Mouse (Mus musculus) kidney, adult 9 months (tissue): Measurements from ENCODE around the gene Lrrc63.
"Not testable (repeated sequence)": the region's sequence is repeated elsewhere in the genome, so short reads cannot be mapped to it uniquely, and the experiment has no call there.

Experiments
- DNase-seq: peaks from one replicate; pipeline ENCODE4 v3.0.0; 2022

Lrrc63 gene

DNA sequence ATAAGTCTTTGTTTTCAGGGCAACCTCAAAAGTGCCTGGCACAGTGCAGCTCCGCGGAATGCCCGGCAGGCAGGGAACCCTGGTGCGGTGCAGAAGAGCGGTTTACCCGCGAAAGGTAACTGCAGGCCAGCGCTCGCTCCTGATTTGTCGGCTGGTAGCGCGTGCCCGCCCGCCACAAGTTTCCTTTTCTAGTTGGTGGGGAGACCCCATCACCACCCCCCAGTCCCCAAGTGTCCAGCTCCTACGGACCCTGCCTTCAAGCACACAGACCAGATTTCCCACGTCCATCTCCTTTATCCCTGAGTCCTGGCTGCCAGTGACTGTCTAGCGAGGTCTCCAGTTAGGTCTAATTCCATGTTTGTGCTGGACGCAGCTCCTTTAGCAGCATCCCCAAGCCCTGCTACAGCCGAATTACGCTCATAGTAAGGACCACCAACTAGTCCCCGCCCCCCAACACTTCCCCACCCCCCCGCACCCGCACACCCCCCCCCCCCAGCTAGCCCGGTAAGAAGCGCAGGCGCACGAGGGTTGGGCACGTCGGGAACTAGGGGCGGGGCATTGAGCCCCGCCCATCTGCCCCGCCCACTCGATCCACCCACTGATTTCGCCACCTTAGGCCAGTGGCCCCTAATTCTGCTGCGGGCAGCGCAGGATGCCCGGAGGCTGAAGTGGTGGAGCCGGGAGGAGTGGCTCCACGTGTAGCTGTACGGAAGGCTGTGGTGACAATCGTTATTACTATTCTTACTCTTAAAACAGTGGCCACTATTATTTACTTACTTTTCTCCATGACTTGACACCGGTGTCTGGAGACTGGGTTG, at the start of gene Lrrc63, which contains the start of gene Lcp1:
Lrrc63 (minus strand) TSS at position 381 of the 818 bp plus-strand sequence.
Lcp1 (plus strand) TSS at position 601 of the 818 bp plus-strand sequence.
- peak; percentile 86 for DNase-seq

DNA sequence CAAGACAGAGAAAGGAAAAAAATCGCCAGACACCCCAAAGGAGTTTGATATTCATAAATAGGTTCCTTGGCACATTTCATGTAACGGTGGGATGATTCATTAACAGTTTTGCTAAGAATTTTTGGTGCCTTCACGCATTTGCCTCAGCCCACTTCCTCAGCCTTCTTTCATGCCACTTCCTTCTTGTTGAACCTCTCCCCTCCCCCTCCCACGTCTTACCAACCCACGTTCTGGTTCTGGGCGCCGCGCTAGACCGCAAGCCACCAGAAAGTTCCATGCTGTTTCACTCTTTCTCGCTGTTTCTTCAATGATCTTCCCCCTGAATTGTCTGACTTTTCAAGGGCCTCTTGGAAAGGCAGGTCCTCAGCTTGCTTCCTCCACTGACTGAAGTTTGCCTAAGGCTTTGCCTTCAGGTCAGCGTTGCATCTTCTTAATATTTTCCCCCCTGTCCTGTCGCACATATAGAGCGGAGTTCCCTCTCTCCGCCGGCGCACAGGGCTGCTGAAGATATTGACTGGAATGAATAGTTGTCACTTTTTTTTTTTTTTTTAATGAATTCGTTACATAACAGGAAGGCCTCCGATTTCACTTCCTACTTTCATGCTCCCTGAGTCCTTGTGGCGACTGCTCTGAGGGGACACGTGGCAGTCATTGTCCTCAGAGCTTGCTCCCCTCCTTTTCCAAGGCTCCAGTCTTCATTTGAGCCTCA, 48.7 kb upstream of the Lrrc63 start:
- no peak for DNase-seq

DNA sequence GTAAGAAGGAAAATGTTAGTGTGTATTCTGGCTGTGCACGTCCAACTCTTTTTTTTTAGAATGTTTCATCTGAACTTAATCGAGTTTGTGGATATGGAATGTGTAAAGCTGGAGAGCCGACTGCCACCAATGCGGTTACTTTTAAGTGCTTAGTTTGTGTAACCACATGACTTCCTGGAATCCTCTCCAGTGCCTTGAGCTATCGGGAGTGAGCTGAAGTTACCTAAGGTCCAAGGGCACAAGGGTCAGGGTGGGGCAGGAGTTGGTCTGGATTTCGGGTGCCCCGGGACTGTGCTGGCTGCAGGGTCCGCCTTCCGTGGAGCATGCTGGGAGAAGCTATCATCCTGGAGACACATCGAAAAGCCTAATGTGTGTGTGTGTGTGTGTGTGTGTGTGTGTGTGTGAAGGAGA, 48.1 kb upstream of the Lrrc63 start:
- DNase-seq, result no peak

DNA sequence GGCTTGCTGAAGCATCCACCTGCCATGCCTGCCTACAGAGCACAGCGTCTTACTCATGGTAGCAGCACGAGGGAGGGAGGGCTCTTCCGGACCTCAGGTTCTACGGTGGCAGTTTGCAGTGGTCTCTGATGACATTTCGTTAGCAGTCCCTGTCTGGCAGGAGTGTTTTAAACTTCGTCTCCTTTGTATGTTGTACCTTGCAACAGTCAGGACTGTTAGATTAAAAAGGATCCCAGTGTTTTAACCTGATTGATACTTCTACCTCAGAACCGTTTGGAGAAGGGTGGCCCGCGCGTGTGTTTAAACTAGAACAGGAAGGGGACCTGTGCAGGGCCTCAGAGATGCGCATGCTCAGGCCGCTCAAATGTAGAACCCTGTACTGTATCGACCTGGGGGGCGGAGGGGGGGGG, 47.7 kb upstream of the Lrrc63 start:
- no peak for DNase-seq

DNA sequence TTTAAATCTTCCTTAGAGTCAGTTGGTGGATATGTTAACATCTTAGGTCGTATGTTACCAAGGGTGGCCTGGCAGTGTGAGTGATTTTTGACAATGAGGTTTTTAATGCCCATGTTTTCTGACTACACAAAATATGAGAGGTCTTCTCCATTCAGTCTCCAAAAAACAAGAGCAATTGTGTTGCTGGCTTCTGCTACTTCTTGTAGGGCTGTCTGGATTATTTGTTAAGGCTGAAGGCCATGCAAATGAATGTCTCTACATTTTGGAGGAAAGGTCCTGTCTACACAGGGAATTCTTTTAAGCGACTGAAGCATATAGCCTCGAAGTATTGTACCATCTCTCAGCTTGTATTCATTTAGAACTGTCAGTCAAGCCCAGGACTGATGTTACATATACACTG, 46.7 kb upstream of the Lrrc63 start:
- DNase-seq, result no peak

DNA sequence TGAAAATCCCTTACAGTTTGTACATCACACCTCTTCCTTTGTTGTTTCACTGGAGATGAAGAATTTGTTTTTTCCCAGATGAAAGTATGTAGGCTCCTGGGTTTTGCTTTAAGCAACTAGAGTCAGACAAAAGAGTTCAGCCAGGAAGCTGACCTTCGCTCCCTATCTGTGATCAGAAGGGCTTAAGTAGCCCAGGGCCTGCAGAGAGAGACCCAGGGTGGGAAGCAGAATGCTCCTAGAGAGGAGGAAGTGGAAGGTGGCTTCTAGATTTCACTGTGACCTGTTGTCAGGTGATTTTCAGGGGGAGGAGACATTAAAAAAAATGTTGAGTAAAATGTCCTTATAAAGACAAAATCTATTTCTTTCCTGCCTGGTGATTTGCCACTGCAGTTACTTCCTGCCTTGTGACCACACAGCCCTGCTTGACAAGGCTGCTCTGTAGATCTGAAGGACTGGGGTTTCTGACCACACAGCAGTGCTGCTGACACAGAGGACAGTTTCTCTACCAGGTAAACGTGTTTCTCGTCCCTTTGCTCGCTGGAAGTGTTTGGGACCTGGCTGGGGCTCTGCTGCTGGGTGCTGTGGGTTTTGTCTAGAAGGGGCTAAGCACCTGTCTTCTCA, 45.9 kb upstream of the Lrrc63 start:
- peak; percentile 20 for DNase-seq

DNA sequence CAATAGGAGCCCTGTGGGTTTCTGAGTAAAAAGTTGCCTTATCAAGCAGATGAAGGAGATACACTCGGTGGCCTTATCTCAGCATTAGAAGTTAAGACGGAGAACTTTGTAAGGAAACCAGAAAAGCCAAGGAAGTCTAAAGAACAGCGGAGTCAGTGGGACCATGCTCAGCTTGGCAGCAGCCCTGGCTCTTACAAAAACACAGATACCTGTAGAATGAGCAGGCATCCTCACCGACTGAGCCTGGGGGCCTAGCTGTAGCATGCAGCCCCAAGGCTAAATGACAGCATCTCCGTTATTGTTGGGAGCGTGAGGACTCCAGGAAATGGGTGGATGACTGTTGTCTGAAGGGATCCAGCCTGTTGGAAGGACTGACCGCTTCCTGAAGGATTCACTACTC, 45.1 kb upstream of the Lrrc63 start:
- DNase-seq, result no peak

DNA sequence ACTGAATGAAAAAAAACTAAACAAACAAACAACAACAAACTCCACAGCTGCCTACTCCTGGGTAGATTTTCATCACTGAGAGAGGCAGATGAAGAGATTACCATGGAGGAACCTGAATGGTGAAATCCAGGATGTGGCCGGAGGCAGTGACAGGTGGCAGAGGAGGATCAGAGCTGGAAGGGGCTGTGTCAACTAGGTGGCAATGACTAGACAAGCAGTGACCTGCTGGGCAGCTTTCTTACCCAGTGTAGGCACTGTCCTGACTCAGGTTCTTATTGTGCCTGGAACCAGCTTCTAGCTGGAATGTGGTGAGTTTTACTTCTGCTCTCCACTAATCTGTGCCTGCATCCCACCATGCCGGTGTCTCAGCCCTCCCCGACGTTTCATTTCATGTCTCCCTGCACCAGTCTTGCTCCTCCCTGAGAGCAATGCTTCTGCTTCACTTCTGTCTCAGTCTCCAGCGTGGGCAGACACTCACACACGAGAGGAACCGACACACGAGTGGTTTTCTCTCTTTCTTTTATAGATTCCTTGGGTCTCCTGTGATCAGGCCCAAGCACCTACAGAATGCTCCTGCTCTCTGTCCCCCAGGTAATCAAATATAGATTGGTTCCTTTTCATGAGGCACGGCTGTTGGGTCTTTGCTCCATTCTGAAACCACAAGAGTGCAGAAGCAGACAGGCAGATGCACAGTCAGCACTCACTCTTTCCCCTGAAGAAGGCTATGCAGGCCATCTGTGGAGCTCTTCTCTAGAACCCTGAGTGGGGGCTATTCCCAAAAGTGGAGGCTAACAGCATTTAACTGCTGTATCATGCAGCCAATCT, 44.3 kb upstream of the Lrrc63 start:
- no peak for DNase-seq

DNA sequence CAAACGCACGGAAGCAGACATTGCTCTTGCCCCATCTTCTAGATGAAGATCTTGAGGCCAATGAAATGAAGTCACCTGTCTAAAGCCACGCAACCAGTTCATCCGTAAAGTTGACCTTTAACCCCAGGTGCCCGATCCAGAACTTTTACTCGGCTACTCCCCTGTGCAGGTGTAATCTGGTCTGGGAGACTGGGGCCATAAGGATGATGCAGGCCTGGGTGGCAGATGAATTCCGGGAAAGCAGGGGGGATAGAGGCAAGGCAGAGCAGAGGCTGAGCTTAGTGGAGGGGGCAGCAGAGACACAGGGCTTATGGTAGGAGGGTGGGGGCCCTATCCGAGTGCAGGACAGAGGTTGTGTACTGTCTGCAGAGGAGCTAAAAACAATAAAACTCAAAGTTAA, 43.6 kb upstream of the Lrrc63 start:
- no peak for DNase-seq

DNA sequence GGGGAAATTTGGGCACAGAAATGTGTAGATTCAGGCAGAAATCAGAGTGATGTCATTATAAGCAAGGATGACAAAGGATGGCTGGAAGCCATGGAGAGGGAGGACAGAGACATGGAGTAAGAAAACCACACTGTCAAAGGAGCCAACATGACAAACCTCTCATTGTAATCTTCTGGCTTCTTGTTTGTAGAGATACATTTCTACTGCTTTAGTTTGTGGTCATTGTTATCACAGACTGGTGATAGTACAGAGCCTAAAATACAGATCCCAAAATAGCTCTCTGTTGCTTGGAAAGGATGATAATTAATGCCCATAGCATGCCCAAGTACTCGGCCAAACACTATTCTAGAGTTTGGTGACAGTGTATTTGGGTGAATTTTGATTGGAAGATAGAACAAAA, 39.9 kb upstream of the Lrrc63 start:
- no peak for DNase-seq

DNA sequence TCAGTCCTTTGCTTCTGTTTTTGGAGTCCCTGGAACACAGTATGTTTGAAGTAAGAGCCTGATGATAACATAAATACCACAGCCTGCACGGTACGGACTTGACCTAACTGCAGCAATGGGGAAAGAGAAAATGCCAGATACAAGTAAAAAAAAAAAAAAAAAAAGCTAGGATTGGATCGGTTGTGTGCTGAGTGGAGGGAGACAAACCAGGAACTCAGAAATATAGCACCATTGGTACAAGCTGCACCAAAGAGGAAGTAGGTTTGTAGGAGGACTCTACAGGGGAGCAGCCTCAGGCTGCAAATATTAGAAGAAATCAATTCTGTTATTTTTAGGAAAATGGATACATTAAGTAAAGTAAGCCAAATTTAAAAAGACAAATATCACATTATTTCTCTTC, 37.8 kb upstream of the Lrrc63 start:
- DNase-seq, result no peak

DNA sequence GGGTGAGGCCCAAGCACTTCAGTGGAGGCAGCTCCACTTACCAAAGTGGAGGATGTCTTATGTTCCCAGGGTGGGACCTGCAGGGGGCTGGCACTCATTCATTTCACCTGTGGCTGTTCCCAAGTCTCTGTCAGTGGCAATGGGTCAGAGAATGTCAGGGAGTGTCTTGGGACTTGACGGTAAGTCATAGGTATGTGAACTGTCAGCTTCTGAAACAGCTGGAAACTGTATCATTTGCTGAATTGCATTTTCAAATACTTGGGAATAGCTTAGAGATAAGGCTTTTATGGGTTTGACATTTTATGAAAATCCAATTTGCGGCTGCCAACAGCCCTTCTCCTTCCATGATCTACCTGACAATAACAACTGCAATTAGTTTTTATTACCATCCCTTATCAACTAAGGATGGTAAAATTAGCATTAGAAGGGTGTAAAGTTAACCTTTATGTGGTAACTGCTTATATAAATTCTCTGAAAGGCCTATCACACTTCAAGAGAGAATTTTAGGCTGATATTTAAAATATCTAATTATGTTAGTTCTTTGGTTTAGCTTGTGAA, 35.0 kb upstream of the Lrrc63 start:
- DNase-seq, result no peak

DNA sequence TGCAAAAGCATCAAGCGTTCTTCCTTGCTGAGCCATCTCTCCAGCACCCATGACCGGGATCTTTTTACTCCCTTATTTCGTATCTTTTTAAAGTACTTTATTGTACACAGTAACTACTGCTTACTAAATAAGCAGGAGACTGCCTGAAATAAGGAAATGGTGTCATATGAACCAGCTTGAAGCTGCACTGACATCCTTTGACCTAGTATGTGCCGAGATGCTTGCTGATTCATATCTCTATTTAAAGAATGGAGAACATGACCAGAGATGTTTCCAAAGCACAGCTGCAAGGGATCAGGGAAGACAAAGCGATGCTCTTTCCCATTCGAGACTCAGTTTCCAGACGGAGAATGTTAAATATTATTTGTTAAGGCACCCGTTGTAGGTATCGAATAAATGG, 33.7 kb upstream of the Lrrc63 start:
- no peak for DNase-seq

DNA sequence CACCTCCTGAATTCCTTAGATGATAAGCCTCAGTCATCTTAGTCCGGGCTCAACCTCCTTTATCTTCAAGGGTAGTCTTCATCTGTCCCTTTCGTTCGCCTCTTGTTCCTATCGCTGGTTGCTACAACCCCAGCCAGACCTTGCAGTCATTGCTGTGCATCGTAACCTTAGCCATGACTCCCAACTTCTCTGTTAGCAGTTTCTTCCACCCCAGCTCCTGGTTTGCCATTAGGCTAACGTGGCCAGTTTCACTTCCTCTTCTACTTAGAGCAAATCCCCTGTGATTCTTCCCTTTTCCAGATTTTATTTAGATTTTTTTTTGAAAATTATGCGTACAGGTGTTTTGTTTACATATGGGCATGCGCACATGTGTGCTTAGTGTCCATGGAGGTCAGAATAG, 33.2 kb upstream of the Lrrc63 start:
- DNase-seq, result no peak

DNA sequence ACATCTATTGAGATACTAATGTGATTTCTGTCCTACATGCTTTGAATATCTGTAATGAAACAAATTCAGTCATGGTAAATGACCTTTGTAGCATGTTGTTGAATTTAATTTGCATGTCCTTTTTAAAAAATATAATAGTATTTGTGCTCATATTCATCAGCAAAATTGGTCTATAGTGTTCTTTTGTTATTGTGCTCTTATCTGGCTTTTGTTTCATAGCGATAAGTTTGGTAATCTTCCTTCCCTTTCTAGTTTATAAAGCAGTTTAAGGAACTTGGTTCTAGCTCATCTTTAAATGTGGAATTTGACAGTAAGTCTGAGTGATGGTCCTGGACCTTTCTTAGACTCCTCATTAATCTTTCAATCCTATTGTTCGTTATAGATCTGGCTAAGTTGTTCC, 28.7 kb upstream of the Lrrc63 start:
- no peak for DNase-seq

DNA sequence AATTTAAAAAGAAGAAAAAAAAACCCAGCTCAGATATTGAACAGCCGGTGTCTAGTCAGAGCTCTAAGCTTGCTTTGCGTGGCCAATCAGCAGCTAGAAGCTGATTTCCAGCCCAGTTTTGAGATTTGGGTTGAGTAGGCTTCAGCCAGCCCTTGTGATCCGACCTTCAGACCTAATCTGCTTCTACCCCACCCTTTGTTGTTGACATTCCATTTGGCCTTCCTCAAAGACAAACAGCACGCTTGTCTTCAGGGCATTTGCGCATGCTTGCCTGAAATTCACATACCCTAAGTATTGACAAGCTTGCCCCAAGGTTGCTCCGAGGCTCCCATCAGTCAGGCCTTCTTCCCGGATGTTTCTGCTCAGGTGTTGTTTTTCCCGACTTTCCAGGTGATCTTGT, 23.8 kb upstream of the Lrrc63 start:
- DNase-seq, result no peak

DNA sequence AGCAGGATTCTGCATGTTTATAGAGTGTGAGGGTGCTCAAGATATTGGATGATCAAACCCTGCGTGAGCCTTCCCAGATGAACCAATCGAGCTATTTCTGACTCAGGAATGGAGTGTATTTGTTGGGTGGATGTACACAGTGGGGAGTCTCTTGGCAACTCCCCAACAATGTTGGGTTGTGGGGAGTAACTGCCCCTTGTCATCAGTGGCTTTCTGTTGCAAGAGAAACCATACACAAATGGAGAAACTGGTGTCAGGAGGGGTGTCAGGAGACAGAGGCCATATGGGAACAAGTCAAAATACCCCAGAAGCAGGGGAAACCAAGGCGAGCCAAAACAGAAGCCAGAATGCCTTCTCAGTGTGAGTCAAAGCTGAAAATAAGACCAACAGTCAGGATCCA, 20.5 kb upstream of the Lrrc63 start:
- DNase-seq, result no peak

DNA sequence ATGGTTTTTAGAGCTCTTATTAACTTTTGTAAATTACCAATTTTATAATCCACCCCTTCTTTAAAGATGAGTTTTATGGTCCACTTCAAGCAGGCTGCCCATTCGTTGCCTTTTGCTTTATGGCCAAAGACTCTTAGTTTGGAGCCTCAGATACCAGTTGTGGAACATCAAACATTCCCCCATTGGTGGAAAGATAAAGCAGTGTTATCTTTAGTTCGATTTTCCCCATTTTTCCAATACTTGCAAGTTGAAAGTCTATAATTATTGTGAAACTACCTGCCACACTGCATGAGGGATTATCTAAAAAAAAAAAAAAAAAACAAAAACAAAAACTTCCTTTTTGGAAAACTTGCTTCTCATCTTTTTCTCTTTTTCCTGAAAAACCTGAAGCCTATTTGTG, 20.0 kb upstream of the Lrrc63 start:
- no peak for DNase-seq

DNA sequence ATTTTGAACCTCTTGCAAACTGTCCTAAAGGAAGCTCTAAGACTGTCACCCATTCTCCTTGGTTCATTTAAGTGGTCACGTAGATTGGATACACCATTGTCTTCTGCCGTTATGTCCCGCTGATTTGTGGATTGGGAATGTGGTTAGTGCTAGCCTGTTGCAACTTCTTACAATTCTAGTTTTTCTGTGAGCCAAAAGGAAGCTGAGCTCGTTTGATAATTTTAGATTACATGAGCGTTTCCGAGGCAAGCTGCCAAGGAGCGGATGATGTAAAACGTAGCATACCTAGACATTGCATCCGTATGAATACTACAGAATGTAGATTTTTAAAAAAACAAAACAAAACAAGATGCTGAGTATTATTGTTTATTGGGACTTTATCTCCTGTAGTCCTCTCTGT, 17.5 kb upstream of the Lrrc63 start:
- peak; percentile 23 for DNase-seq

DNA sequence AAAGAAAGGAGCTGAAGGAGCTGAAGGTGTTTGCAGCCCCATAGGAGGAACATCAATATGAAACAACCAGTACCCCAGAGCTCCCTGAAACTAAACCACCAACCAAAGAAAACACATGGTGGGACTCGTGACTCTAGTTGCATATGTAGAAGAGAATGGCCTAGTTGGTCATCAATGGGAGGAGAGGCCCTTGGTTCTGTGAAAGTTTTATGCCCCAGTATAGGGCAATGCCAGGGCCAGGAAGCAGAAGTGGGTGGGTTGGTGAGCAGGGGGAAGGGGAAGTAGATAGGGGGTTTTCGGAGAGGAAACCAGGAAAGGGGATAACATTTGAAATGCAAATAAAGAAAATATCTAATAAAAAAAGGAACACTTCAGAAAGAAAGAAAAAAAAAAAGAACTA, 17.0 kb upstream of the Lrrc63 start:
- DNase-seq, result not testable (repeated sequence)

DNA sequence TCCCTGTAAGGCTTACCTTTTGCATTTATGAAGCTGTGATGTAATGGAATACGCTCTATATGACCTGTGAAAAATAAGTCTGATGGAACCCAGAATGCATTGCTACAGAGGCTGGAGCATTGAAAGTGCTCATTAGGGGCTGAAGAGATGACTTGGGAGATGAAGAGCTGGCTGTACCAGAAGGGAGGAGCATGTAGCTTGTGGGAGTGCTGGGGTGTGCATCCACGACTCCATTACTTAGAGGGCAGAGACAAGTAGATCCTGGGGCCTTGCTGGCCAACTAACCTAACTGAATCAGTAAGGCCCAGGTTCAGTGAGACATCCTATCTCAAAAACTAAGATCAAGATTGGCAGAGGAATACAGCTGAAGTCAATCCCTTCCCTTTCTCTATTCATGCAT, 8.5 kb upstream of the Lrrc63 start:
- no peak for DNase-seq

DNA sequence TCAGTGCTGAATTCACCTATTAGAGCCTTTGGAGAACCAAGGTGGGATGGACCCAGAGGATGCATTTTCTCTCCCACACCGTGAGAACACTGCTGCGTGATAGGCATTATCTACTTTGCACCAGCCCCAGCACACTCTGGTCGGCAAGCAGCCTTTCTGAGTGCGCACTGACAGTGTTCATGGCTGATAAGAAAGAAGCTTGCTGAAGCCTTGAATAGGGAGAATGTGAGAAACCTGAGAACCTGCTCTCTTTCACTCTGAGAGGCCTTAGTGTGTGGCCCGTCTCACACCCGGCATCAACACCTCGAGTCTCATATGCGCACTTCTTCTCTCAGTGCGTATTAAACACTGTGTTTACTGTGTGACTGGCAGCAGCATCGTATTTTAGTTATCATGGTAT, 7.8 kb upstream of the Lrrc63 start:
- no peak for DNase-seq
